Mouse (Mus musculus) ES-CJ7 (cell line): ENCODE results near the gene Wipf3.
A peak's percentile ranks its signal among the peaks of the same experiment; 100 is the strongest.

ENCODE experiments used
- DNase-seq: peaks from one replicate; pipeline ENCODE4 v3.0.0; 2011; ENCODE audit warnings: low read depth, low spot score

The Wipf3 gene

GRCm38 (mm10) chr6:54429447-54430194, at the start of gene Wipf3:
Wipf3 (plus strand) TSS chr6:54429603.
- peak; percentile 26 for DNase-seq

GRCm38 (mm10) chr6:54382636-54383035, 46.8 kb upstream of the Wipf3 start:
- no peak for DNase-seq

DNA sequence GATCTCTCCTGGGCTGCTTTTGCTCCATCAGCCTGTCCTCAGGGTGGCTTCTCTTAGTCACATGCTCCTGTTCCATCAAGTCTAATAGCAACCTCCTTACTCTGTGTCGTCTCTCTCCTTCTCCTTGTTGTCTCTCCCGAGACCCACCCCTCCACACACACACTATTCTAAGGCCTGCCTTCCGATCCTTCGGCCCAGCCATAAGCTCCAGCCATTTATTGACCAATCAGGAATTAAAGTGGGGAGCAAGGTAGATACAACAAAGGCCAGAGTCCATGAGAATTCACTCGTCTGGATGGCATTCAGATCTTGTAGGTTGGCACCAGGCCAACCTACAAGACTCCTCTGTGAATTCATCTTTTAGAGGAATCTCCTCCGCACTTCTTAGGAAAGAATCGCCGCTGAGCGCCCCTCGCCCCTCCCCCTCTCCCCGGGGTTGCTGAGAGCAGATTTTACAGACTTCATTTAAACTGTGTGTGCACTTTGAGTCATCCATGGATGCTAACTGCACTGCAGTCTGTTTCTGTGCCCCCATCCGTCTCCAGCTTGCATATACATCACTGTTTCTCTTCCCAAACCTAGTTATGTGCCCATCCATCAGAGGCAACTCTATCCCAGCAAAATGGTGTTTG, 45.4 kb upstream of the Wipf3 start:
- DNase-seq = no peak

DNA sequence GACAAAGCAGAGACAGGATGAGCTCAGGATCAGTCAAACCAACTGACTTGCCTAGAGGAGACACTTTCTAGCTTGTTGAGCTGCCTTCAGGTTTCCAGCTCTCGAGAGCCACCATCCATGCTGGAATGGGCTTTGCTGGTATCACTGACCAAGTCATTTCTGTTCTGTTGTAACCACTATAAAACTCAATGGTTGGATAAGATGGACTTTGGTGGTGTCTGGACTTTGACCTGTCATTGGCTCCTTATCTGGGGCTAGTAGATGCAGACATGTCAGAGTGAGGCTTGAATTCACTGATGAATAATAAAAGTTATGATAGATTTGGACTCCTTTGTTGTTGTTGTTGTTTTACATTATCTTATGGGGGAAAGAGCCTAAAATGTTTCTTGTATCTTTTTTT, 44.6 kb upstream of the Wipf3 start:
- DNase-seq = no peak

DNA sequence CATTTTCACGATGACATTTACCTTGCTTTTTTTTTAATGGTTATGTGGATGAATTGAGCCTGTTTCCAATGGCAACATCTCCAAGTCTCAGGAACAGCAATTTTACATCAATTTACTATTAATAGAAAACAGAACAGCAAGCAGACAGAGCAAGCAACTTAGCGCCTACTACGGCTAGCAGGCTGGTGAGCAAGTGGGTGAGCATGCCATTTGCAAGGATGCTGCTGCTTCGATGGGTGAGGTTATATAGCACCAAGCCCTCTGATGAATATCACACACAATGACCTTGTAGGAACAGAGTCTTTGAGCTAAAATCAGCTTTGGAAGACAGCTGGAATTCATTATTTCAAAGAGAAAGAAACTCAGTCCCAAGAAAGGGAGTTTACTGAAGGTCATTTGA, 43.0 kb upstream of the Wipf3 start:
- DNase-seq = no peak

DNA sequence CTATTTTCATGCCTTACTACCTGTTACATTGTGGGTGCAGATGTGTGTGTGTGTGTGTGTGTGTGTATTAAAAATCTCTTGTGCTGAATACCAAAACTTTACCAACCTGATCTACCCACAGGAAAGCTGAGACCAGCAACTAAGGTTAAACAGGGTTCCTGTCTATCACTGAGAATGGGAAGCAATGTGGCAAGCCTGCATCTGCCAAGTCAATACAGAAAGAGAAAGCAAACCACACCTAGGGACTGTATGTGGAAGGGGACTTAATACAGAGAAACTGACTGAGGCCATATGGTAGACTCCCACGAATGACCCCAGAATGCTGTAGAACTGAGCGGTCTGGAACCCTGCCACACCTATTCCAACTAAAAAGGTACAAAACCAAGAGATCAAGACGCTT, 42.4 kb upstream of the Wipf3 start:
- DNase-seq = no peak

GRCm38 (mm10) chr6:54387751-54388150, 41.7 kb upstream of the Wipf3 start:
- no peak for DNase-seq

DNA sequence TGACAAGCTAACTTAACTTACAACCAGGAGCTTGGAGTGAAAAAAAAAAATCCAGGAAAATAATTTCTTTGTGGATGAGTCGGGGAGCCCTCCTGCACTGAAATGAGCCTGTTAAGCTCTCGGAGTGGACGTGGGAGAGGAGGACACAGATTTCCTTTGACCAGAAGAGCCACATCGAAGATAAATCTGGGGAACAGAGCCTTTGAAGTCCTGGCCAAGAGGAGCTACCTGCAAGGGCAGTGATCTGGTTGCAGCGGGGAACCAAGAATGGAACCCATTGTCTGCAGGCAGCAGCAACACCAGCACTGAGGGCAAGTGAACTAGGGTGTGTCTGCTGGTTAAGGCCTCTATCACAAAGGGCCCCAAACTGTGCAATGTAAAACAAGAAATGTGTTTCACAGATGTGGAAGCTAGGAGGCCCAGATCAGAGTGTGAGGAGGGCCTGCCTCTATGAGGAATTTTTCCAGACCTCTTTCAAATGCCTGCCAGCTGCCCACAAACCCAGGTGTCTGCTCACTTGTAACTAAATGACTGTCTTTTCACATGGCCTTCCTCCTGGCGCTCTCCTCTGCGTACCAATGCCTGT, 40.6 kb upstream of the Wipf3 start:
- peak; percentile 7 for DNase-seq

- peak; percentile 51 for DNase-seq
Measured at GRCm38 (mm10) chr6:54391765-54392164, 37.6 kb upstream of the Wipf3 start.

DNA sequence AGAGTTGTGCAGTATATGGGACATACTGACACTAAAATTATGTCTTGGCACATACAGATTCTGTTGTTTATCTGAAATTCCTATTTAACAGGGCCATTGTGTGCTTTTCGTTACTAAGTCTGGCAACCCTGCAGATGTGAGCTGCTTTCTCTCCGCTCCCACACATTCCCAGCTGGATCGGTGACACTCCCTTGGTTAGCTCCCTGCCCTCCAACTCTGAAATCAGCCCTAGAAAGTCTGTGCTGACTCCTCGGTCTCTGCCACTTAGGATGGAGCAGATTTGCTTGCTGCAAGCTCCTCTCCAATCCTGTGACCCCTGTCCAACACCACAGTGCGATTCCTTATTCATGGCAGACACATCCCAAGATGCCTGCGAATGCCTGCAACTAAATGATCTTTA, 35.5 kb upstream of the Wipf3 start:
- DNase-seq = no peak

DNA sequence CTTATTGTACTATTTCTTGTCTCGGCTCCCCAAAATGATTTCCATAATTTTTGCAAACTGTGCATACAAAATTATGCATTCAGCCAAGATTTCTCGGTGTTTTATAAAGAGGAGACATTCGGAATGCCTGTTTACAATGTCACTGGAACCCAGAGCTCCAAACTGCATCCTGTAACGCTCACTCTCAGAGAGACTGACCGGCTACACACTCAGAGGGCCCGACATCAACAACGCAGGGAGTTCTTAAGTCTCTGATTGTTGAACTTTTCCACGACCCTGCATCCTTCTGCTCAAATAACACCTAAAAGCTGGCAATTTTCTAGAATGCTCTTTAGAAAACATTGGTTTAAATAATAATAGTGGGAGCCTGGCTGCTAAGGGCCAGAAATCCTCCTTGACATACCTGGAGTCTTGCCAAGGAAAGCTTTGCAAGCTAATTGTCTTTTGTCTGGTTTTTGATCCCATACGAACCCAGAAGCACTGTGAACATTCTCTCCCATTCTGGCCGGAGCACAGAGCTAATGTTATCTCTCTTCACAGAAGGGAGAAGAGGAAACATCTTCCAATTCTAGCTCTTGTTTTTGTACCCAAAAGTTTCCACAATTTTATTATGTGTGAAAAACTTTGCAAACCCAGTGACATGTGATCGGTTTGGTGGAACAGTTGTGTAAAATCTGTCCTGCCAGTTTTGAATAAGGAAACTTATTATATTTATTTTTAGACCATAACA, 30.0 kb upstream of the Wipf3 start:
- no peak for DNase-seq

DNA sequence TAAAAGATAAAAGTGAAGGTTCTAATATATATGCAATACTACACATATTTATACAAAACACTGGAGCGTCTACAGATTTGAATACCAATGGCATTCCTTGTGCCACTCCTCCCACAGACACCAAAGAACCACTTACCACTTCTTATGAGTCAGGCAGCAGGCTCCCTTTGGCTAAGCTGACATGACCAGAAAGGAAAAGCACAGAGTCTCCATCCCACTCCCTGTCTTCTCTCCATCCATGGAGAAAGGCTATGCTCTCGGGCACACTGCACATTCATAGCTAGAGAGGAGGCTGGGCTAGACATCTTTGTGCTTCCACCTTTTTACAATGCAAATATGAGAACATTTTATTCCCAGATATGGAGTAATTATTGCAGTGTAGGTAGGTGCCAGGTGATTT, 27.9 kb upstream of the Wipf3 start:
- DNase-seq = no peak

DNA sequence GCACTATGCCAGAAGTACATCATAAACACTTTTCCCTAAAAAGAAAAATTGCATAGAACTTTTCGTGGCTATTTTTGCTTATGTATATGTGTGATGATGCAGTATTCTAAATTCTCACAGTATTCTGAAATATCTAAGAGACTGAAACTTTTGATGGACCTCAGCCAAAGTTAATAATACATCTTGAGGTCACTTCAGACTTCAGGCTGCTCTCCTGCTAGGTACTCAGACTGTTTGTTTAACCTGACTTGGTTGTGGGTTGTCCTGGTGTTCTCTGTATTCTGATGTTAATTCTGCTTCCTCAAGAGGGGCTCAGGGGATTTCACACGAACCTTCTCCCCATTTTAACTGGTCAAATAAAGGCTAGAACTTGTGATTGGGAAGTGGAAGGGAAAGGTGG, 24.5 kb upstream of the Wipf3 start:
- no peak for DNase-seq

GRCm38 (mm10) chr6:54406116-54406515, 23.3 kb upstream of the Wipf3 start:
- peak; percentile 55 for DNase-seq

- no peak for DNase-seq
Measured at GRCm38 (mm10) chr6:54409271-54409670, 20.1 kb upstream of the Wipf3 start.

GRCm38 (mm10) chr6:54410451-54410850, 19.0 kb upstream of the Wipf3 start:
- no peak for DNase-seq

DNA sequence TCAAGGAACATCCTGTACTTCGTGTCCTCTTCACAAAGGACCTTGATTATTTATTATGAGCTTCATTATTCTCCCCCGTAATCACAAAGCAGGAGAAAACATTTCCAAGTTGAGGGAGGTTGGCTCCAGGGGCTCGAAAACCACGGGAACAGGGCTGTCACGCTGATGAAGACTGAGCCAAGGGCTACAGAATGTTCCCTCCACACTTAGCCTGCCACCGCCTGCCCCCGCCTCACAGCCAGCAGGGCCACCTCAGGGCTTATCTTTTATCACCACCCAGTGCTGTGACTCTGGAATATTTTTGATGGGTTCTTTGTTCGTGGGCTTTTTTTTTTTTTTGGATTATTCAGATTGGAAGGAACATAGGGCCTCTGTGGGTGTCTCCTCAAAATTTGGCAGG, 17.8 kb upstream of the Wipf3 start:
- DNase-seq = no peak

DNA sequence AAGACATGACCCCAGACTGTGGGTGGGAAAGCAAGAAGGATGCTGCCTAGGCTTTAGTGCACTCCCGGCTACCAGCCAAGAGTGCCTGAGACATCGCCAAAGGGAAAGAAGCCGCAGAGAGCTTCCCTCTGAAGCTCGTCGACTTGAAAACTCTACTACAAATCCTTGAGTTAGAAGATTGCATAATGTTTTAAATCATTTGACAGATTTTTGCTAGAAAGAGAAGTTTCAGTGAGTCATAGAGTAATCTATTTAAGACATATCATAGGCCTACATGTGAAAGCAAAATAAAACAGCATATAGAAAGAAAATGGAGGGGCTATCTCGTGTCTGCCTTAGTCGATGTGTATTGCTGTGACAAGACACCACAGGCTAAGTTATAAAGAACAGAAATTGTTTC, 16.5 kb upstream of the Wipf3 start:
- no peak for DNase-seq

DNA sequence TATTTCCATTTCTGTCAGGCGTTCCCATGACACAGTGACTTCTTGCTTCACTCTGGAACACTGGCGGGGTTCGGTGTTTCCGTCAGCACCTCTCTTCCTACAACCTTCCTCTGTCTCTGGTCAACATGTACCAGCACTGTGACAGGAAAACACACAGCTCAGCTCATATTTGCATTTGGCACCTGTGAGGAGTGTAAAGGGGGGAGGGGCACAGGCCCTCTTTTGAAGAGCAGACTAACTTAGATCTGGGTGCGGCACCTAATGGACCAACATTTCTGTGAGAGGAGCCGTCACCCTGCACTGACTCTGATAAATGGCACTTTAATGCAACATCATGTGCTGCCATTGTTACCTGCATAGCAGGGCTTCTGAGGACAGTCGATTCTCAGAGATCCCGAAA, 4.2 kb upstream of the Wipf3 start:
- DNase-seq = no peak

- no peak for DNase-seq
Measured at GRCm38 (mm10) chr6:54428850-54429446, 455 bp upstream of the Wipf3 start.

- DNase-seq = no peak
Measured at GRCm38 (mm10) chr6:54430221-54430620, 818 bp downstream of the Wipf3 start.

GRCm38 (mm10) chr6:54431761-54432160, 2.4 kb downstream of the Wipf3 start:
- no peak for DNase-seq
